Comparison of ENCODE assay signal across 10 mouse cellular contexts in the genomic region with DNA sequence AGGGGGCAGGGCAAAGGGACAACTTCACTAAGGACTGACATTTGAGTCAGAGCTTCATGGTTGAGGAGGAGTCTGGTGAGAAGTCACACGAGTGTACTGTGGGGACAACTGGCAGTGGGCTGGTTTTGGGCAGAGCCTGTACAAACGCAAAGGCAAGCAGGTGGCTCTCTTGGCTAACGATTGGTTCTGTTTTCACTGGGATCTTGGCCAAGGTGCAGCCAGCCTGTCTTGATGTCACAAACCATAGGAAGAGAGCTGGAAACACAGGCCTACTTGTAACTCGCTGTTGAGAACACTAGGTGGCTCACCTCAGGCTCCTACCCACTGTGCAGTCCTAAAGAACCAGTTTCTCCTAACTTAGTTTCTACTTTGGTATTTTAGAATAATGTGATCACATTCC. TPM values are rescaled to one million over a fixed set of nuclear protein-coding genes. Genes with fewer than 3 reads are reported as not detected.
A peak's percentile ranks its signal among the peaks of the same experiment; 100 is the strongest.
DNase-seq lines count a peak whose midpoint lies in the region; ATAC-seq and TF ChIP-seq lines count a peak whose summit lies in the region.
"Had no signal": no experiment of that assay in that cellular context is flagged by ENCODE, and none has a peak within 500 bp of the region (broad histone marks: within the 10 kb centered on the region; RNA-seq: fewer than 3 reads in every experiment).

No protein-coding gene starts in this region.

- H3K4me3 ChIP-seq in limb, embryonic 13.5 days: no peak overlapping the region
- H3K4me3 ChIP-seq in limb, embryonic 10.5 days: no peak overlapping the region
- no peak overlapping the region for H3K4me3 ChIP-seq in cerebellum, adult 2 months (replicated peaks; ENCODE audit: insufficient read depth, low read depth, low read length)

- WGBS in limb, embryonic 13.5 days: 11% methylated on average over 4 of the region's 4 CpGs
- WGBS in limb, embryonic 10.5 days: 21% methylated on average over 4 of the region's 4 CpGs
- WGBS in cerebellum, adult 2 months: under 1% methylated on average over 4 of the region's 4 CpGs

- H3K27me3 ChIP-seq in limb, embryonic 13.5 days: no peaks in the 10 kb centered on the region
- H3K27me3 ChIP-seq in limb, embryonic 10.5 days (ENCODE audit: low read depth, poor library complexity, severe bottlenecking): no peaks in the 10 kb centered on the region
- no peaks in the 10 kb centered on the region; the same call in 1 of the 2 replicates for H3K27me3 ChIP-seq in cerebellum, adult 2 months (ENCODE audit: control insufficient read depth, insufficient read depth, low read length)

- TF ChIP-seq POLR2A in cerebellum, adult 2 months (IDR thresholded peaks at IDR 0.05; ENCODE audit: borderline replicate concordance, insufficient read depth, low read length): no peak

- no peak overlapping the region for H3K27ac ChIP-seq in limb, embryonic 13.5 days
- no peak overlapping the region for H3K27ac ChIP-seq in limb, embryonic 10.5 days
- no peak overlapping the region for H3K27ac ChIP-seq in cerebellum, adult 2 months (ENCODE audit: insufficient read depth, low read length)

- peak; percentile 59; the same call in 1 of the 2 replicates for TF ChIP-seq CTCF in cerebellum, adult 2 months (IDR thresholded peaks at IDR 0.05; ENCODE audit: borderline replicate concordance, insufficient read depth, low read depth, low read length)

- H3K36me3 ChIP-seq in limb, embryonic 13.5 days: no peaks in the 10 kb centered on the region
- H3K36me3 ChIP-seq in limb, embryonic 10.5 days: no peaks in the 10 kb centered on the region

- peaks cover under 1% of the 10 kb centered on the region; the same call in 1 of the 2 replicates for H3K9me3 ChIP-seq in limb, embryonic 13.5 days
- H3K9me3 ChIP-seq in limb, embryonic 10.5 days (replicated peaks): no peaks in the 10 kb centered on the region; the same call in 1 of the 2 replicates

- H3K4me1 ChIP-seq in limb, embryonic 13.5 days: no peaks in the 10 kb centered on the region
- no peaks in the 10 kb centered on the region for H3K4me1 ChIP-seq in limb, embryonic 10.5 days
- peaks cover 5% of the 10 kb centered on the region for H3K4me1 ChIP-seq in cerebellum, adult 2 months (ENCODE audit: control insufficient read depth, insufficient read depth, low read length)

- H3K4me2 ChIP-seq in limb, embryonic 13.5 days (replicated peaks): no peak overlapping the region

- peak; percentile 64; the same call in 1 of the 2 replicates for ATAC-seq in limb, embryonic 13.5 days (ENCODE audit: low FRiP score, low read depth)

- no peak overlapping the region for H3K9ac ChIP-seq in limb, embryonic 13.5 days

- peak; percentile 35 to 72 for DNase-seq in adrenal gland, adult (ENCODE audit: inconsistent age in 2 of 2, low spot score in 1 of 2)
- DNase-seq in adrenal gland, adult 18-20 months (ENCODE audit: low spot score in 2 of 2): no peak
- DNase-seq in limb, embryonic 10.5 days (ENCODE audit: low spot score): no peak
- peak; percentile 33 to 68 for DNase-seq in cerebellum, adult 2 months
- DNase-seq in kidney, postnatal 10 days: peak; percentile 62
- DNase-seq in lung, postnatal 36 days: peak; percentile 45
- no peak for DNase-seq in gastrocnemius, adult 8-10 months (ENCODE audit: low spot score in 2 of 2)

RNA-seq across cellular contexts. Expression of a gene that starts 7.6 kb away (rescaled TPM):
- under 1 TPM; 0.30 to 0.51 TPM for total RNA-seq in adrenal gland, adult 18-20 months (2021)
- polyA plus RNA-seq in limb, embryonic 13.5 days (2015; fragmentation: Nextera tagmentation; extraction: Ambion mirVana): 3.1 and 3.4 TPM in 2 replicates
- 1.7 TPM in 2 replicates for polyA plus RNA-seq in limb, embryonic 10.5 days (2016; fragmentation: Nextera tagmentation; extraction: Ambion mirVana)
- 2.1 and 2.2 TPM in 2 replicates for polyA plus RNA-seq in cerebellum, adult 2 months (2012; rRNA removed)
- total RNA-seq in gastrocnemius, adult 8-10 months (2022): under 1 TPM in 3 of 4 experiments, not detected in 1; 0.18 to 0.29 (median 0.27) TPM
- polyA plus RNA-seq: C2C12 had no signal

RNA-seq across cellular contexts. Expression of a gene that starts 8.0 kb away (rescaled TPM):
- 1 to 10 TPM in 1 of 2 experiments, under 1 TPM in 1; 0.89 to 1.3 TPM for total RNA-seq in adrenal gland, adult 18-20 months (2021)
- 0.25 and 0.34 TPM in 2 replicates for polyA plus RNA-seq in limb, embryonic 13.5 days (2015; fragmentation: Nextera tagmentation; extraction: Ambion mirVana)
- 0.09 and 0.18 TPM in 2 replicates for polyA plus RNA-seq in limb, embryonic 10.5 days (2016; fragmentation: Nextera tagmentation; extraction: Ambion mirVana)
- polyA plus RNA-seq in cerebellum, adult 2 months (2012; rRNA removed): 0.16 and 0.18 TPM in 2 replicates
- under 1 TPM in 3 of 4 experiments, not detected in 1; 0.07 to 0.13 (median 0.13) TPM for total RNA-seq in gastrocnemius, adult 8-10 months (2022)

RNA-seq across cellular contexts. Expression of a gene that starts 38.5 kb away (rescaled TPM):
- 1 to 10 TPM in 1 of 2 experiments, under 1 TPM in 1; 0.96 to 1.6 TPM for total RNA-seq in adrenal gland, adult 18-20 months (2021)
- polyA plus RNA-seq in limb, embryonic 13.5 days (2015; fragmentation: Nextera tagmentation; extraction: Ambion mirVana): 2.6 and 2.7 TPM in 2 replicates
- polyA plus RNA-seq in limb, embryonic 10.5 days (2016; fragmentation: Nextera tagmentation; extraction: Ambion mirVana): 0.36 and 0.86 TPM in 2 replicates
- 1.4 and 2.1 TPM in 2 replicates for polyA plus RNA-seq in cerebellum, adult 2 months (2012; rRNA removed)
- under 1 TPM; 0.12 to 0.74 (median 0.25) TPM for total RNA-seq in gastrocnemius, adult 8-10 months (2022)

RNA-seq across cellular contexts. Expression of a gene that starts 42.5 kb away (rescaled TPM):
- total RNA-seq in adrenal gland, adult 18-20 months (2021): not detected
- not detected in 2 replicates for polyA plus RNA-seq in limb, embryonic 13.5 days (2015; fragmentation: Nextera tagmentation; extraction: Ambion mirVana)
- polyA plus RNA-seq in limb, embryonic 10.5 days (2016; fragmentation: Nextera tagmentation; extraction: Ambion mirVana): not detected in 2 replicates
- polyA plus RNA-seq in cerebellum, adult 2 months (2012; rRNA removed): 0.34 TPM in 1 of 2 replicates, not detected in the other
- not detected for total RNA-seq in gastrocnemius, adult 8-10 months (2022)
- polyA plus RNA-seq: C2C12; stomach, embryonic 14.5 days had no signal

Comparison
In these comparisons a context has a peak if more than half of its experiments do, and no peak if none do; other contexts are left out.
1. DNase-seq: peak in adrenal gland, adult (2 of 2), cerebellum, adult 2 months (2 of 2), kidney, postnatal 10 days (single experiment) and lung, postnatal 36 days (single experiment); none in adrenal gland, adult 18-20 months (0 of 2), limb, embryonic 10.5 days (single experiment) and gastrocnemius, adult 8-10 months (0 of 2).